Mouse (Mus musculus) megakaryocyte, embryonic 14.5 days (primary cell): ENCODE measurements around the gene Agap1. TPM values are rescaled to one million over a fixed set of nuclear protein-coding genes. Genes with fewer than 3 reads are reported as not detected.

Source experiments
- H3K27me3 ChIP-seq: replicated peaks from 2 replicates; pipeline ENCODE3; 2012; ENCODE audit warnings: inconsistent platforms
- H3K36me3 ChIP-seq: replicated peaks from 2 replicates; pipeline ENCODE3; 2012; ENCODE audit warnings: low read length, inconsistent platforms, mixed read lengths
- H3K4me1 ChIP-seq: 2 replicates; pipeline ENCODE4 v1.6.1; 2012; ENCODE audit warnings: inconsistent platforms
- H3K4me3 ChIP-seq: replicated peaks from 2 replicates; pipeline ENCODE3; 2012; ENCODE audit warnings: moderate library complexity, mild to moderate bottlenecking, inconsistent platforms
- H3K9me3 ChIP-seq: 2 replicates; pipeline ENCODE4 v1.6.1; 2012; ENCODE audit warnings: inconsistent platforms
- FLI1 ChIP-seq: IDR thresholded peaks from 2 replicates; pipeline ENCODE4 v1.6.1; 2012; ENCODE audit warnings: low read length, inconsistent platforms, mixed read lengths
- GATA1 ChIP-seq: IDR thresholded peaks from 3 replicates; pipeline ENCODE4 v1.6.1; 2012; ENCODE audit warnings: mixed read lengths, low read length, inconsistent platforms, borderline replicate concordance
- polyA plus RNA-seq: library from polyadenylated mRNA; stranded (reverse); fragments of >175 nt; gene quantifications from 2 replicates; pipeline ENCODE4 v1.2.3, GENCODE M21; 2012; ENCODE audit warnings: low replicate concordance; ENCODE audit not compliant: insufficient read depth

Agap1 gene
- polyA plus RNA-seq, 1 experiment, result 3.4 TPM

DNA sequence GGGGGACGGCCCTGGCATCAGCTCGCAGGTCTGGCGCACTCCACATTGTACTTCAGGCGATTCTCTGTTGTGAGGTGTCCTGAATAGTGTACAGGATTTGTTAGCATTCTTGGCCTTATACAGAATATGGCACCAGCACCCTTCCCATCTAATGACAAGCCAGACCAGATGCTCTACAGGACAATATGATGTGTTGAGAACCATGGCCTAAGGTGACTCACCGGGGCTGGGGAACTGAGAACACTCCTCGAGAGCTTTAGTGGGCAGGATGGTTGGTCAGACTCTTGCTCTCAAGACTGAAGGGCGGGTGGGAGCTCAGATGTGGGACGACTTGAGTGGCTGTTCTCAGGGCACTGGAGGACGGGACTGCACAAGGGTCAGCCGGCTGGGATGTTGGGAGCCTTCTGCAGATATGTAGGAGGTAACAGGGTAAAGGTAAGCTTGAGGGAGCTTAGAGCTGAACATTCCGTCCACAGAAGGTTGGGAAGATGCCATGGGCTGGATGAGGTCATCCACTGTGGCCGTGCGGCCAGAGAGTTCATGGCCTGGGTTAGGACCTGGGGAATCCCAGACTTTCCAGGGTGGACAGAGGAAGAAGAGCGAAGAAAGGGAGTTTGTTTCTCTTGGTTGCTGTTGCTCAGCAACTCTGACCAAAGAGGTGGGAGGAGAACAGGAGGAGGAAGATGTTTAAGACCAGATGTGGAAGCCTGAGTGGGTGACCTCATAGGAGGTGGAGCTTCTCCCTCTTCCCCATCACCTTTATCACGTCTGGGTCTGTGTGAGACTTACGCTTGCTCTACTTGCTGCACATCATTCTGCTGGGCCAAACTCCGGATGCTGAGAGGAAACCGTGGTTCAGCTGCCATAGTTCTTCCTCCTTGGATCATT lies 100.6 kb downstream of the Agap1 start:
- Histone ChIP-seq H3K4me1 (peaks cover 28% of the 10 kb centered on the region), H3K4me3 (no peak overlapping the region), H3K27me3 (peaks cover 9% of the 10 kb centered on the region), H3K9me3 (no peaks in the 10 kb centered on the region; the same call in 1 of the 2 replicates), H3K36me3 (no peaks in the 10 kb centered on the region)
- TF ChIP-seq FLI1 (no peak), GATA1 (no peak)

DNA sequence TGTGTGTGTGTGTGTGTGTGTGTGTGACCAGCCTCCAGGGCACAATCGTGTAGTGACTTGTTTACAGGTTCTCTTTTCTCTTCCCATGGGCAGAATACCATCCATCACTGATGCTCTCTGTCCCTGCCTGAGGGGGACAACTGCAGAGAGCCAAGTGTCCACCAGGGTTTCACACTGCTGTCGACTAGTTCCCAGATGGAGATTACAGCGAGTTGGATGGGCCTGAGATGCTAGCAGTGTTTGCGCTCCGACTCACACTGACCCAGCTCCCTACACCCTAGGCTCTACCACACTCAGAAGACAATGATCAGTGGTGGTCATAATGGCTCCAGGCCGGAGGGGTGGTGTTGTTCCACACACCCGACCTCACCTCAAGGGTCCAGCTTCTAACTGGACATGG lies 101.4 kb downstream of the Agap1 start:
- TF ChIP-seq FLI1, result no peak
- no peak for TF ChIP-seq GATA1
- Histone ChIP-seq H3K4me3 (no peak overlapping the region), H3K27me3 (peaks cover 12% of the 10 kb centered on the region), H3K4me1 (peaks cover 28% of the 10 kb centered on the region), H3K36me3 (no peaks in the 10 kb centered on the region), H3K9me3 (no peaks in the 10 kb centered on the region; the same call in 1 of the 2 replicates)

DNA sequence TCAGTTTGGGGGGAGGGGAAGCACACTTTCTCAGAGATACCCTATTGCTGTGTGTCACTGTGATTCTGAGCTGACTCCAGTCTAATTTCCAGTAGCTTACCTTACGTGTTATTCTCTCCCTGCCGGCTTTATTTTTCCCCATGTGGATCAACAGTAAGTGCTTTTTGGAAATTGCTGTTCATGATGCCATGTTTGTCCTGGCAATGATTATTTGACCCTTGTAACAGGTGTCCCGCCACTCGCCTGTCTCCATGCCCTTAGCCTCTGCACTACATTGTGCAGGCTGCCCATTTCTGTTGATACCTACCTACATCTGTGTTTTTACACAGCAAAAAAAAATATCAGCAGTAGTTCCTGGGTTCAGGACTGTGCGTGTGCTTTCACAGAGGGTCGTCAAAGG lies 102.8 kb downstream of the Agap1 start:
- Histone ChIP-seq H3K4me1 (peaks cover 24% of the 10 kb centered on the region), H3K4me3 (no peak overlapping the region), H3K9me3 (no peaks in the 10 kb centered on the region; the same call in 1 of the 2 replicates), H3K36me3 (no peaks in the 10 kb centered on the region), H3K27me3 (peaks cover 12% of the 10 kb centered on the region)
- TF ChIP-seq FLI1, result no peak
- TF ChIP-seq GATA1, result no peak

DNA sequence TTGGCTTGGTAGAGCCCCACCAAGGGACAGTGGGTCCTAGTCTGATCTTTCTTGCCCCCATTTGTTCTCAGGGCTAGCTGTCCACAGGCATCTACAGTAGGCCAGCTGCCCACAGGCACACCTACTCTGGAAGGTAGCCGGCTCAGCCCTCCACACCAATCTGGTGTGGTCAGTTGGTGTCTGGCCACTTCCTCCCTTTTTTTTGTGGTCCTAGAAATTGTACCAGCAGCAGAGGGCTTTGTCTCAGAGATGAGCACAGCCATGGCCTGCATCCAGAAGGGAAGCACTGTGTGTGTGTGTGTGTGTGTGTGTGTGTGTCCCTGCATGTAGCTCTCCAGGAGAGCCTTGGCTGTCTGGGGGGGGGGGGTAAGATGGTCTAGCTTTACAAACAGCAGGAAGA lies 103.5 kb downstream of the Agap1 start:
- TF ChIP-seq GATA1, result no peak
- no peaks in the 10 kb centered on the region; the same call in 1 of the 2 replicates for H3K9me3 ChIP-seq
- peaks cover 18% of the 10 kb centered on the region; the same call in 1 of the 2 replicates for H3K4me1 ChIP-seq
- peaks cover 12% of the 10 kb centered on the region for H3K27me3 ChIP-seq
- H3K4me3 ChIP-seq, result no peak overlapping the region
- H3K36me3 ChIP-seq, result no peaks in the 10 kb centered on the region

DNA sequence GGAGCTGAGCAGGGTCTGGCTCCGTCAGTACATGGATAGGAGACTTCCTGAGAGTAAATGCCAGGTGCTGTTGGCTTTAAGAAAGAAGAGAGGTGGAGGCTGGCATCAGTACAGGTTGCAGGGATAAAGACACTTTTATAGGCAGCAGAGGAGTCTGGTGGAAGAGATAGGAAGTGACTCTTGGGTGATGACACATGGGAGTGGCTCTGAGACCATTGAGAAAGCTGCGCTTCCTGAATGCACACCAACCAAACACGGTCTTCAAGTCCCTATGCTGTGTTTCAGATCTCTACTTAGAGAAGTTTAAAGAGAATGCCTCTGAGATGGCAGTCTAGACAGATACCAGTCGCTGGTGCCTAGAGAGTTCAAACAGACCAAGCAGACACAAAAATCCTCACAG lies 108.8 kb downstream of the Agap1 start:
- TF ChIP-seq FLI1, result no peak
- TF ChIP-seq GATA1, result no peak
- Histone ChIP-seq H3K4me3 (no peak overlapping the region), H3K4me1 (peaks cover 10% of the 10 kb centered on the region; the same call in 1 of the 2 replicates), H3K36me3 (no peaks in the 10 kb centered on the region), H3K27me3 (peaks cover 18% of the 10 kb centered on the region), H3K9me3 (no peaks in the 10 kb centered on the region)

DNA sequence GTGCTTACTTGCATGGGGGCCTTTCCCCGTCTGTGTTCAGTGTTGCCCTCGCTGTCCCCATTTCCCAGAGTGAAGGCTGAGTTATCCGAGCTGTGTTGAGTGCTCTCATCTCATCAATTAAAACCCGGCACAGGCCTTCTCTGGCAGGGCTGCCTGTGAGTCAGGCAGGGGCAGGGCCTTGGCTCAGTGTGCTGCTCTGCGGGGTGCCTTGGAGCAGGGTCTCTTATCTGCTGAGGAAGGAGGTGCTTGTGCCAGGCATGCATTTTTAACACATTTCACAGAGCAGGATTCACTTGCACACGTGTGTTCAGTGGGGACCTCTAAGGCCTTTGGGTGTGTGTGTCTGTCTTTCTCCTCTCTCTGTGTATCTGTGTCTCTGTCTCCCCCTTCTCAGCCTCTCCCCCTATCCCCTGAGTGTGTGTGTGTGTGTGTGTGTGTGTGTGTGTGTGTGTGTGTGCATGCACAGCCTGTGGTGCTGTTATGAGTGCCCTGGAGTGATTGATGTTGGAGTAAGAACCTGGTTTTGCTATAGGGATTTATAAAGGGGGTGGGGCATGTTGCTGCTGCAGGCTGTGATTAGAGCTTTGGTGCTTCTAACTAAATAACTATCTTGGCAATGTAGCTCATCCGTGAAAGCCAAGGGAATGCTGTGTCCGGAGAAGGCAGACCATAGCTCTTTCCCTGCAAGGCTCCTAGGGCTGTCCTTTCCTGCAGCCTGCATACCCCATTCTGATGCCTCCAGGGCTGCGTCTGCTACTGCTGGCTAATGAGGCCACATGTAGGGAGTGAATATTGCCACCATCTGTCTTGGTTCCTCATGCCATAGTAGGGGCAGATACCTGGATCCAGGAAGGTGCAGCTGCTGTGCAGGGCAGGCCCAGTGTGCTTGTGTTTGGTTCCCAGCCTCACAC lies 112.2 kb downstream of the Agap1 start:
- no peak overlapping the region for H3K4me3 ChIP-seq
- no peaks in the 10 kb centered on the region for H3K36me3 ChIP-seq
- peaks cover 30% of the 10 kb centered on the region for H3K27me3 ChIP-seq
- H3K4me1 ChIP-seq, result peaks cover 18% of the 10 kb centered on the region; the same call in 1 of the 2 replicates
- TF ChIP-seq FLI1 (no peak), GATA1 (no peak)
- H3K9me3 ChIP-seq, result no peaks in the 10 kb centered on the region

DNA sequence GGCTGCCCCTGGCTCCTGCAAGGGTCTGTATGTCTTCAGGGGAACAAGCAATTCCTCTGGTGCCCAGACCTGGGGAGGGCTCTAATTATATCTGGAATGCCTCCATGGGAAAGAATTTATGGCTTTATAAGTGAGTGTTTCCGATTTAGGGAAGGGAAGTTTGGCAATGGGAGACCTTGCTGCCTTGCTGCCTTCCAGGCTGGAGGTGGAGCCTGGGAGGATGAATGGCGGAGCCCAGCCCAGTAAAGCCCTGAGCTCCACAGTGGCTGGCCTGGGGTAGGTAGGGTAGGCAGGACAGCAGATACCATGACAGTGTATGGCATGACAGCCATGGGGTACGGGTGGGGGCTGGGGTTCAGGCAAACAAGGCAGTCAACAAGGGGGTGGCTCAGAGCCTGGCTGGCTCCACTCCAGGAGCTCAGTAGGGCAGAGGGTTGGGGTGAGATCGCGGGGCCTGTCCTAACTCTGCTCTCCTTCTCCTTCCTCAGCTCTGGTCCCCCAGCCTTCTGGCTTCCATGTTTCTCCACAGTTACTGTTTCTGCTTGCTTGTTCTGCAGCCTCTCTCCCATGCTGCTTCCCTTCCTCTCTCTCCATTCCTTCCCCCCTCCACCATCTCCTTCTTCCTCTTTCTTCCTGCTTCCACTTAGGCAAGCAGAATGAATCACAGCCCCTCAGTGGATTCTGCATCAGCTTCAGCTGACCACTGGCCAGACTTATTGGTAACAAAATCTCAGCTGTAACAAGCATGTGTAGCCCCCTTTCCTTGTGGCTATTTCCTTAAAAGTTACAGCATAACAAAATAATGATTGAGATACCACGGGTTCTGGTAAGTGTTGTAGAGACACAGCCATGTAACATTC lies 114.2 kb downstream of the Agap1 start:
- H3K4me1 ChIP-seq, result peaks cover 18% of the 10 kb centered on the region; the same call in 1 of the 2 replicates
- TF ChIP-seq GATA1, result no peak
- no peak for TF ChIP-seq FLI1
- no peak overlapping the region for H3K4me3 ChIP-seq
- H3K27me3 ChIP-seq, result peaks cover 45% of the 10 kb centered on the region
- no peaks in the 10 kb centered on the region for H3K36me3 ChIP-seq
- H3K9me3 ChIP-seq, result no peaks in the 10 kb centered on the region

DNA sequence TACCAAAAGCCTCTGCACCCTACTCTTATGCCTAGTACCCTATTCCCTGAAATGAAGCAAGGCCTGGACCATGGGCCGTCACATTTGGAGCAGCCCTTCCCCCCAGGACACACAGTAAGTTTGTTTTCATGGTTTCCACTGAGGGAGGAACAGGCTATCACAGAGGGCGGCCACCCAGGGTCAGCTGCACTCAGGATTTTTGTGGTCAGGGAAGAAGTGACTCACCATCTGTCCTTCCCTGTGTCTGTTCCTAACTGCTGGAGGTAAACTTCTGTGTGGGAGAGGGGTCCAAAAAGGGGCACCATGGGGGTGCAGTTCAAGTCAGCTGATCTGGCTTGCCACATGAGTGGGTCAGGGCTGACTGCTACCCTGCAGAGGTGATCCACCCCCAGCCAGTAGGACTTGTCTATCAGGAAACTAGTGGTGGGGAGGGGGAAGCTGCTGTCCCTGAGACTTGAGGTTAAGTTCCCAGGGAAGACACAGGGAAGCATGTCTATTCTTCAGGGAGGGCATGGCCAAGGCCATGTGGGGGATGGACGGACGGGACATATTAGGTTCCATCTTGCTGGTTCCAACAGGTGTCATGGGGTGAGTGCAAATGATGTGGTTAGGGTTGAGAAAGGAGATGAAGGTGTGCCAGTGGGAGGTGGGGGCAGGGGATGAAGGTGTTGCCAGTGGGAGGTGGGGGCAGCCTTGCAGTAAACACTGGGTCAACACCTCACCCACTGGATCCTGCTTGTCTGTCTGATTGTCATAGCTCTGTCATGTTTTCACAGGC lies 116.1 kb downstream of the Agap1 start:
- H3K4me3 ChIP-seq, result no peak overlapping the region
- H3K36me3 ChIP-seq, result no peaks in the 10 kb centered on the region
- TF ChIP-seq GATA1, result no peak
- TF ChIP-seq FLI1, result no peak
- H3K27me3 ChIP-seq, result peaks cover 58% of the 10 kb centered on the region
- no peaks in the 10 kb centered on the region for H3K9me3 ChIP-seq
- peaks cover 22% of the 10 kb centered on the region; the same call in 1 of the 2 replicates for H3K4me1 ChIP-seq

DNA sequence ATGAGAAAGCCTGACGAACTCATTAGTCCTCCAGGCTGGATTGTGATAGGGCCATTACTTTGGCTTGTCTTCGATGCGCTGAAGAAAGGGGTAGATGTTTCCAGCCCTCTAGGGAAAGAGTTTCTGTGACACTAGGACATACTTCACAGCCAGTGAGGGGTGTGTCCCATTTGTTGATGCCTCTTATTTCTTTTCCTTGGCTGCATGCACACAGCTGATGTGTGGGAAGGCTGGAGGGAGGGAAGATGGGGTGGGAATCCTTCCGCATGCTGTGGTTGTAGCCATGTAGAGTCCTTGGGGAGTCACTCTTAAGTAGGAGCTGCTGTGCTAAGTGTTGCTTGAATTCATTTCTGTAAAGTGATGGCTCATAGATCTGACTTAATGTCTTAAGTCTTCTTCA lies 118.9 kb downstream of the Agap1 start:
- no peaks in the 10 kb centered on the region for H3K36me3 ChIP-seq
- TF ChIP-seq GATA1, result no peak
- no peak for TF ChIP-seq FLI1
- H3K4me1 ChIP-seq, result peaks cover 13% of the 10 kb centered on the region; the same call in 1 of the 2 replicates
- no peak overlapping the region for H3K4me3 ChIP-seq
- H3K9me3 ChIP-seq, result no peaks in the 10 kb centered on the region
- peaks cover 62% of the 10 kb centered on the region for H3K27me3 ChIP-seq
